Mouse (Mus musculus) bone marrow macrophage, adult 2 months (primary cell): ENCODE measurements around the gene Grm4.

Source experiments
- CTCF ChIP-seq: IDR thresholded peaks from 2 replicates; pipeline ENCODE4 v1.5.1; 2012; ENCODE audit warnings: low read depth, mild to moderate bottlenecking, low read length, moderate library complexity
- POLR2A ChIP-seq: IDR thresholded peaks from 2 replicates; pipeline ENCODE4 v1.6.1; 2012; ENCODE audit warnings: mild to moderate bottlenecking, low read depth, low read length, borderline replicate concordance

GRCm38 (mm10) chr17:27435225-27435624 lies 86.0 kb downstream of the Grm4 start:
- no peak for TF ChIP-seq CTCF
- TF ChIP-seq POLR2A: no peak
